Mouse (Mus musculus): ENCODE results near the gene Tyw3. TPM values are rescaled to one million over a fixed set of nuclear protein-coding genes. Genes with fewer than 3 reads are reported as not detected.

Tyw3 gene
- polyA plus RNA-seq, 1 experiment = 3.9 TPM

DNA sequence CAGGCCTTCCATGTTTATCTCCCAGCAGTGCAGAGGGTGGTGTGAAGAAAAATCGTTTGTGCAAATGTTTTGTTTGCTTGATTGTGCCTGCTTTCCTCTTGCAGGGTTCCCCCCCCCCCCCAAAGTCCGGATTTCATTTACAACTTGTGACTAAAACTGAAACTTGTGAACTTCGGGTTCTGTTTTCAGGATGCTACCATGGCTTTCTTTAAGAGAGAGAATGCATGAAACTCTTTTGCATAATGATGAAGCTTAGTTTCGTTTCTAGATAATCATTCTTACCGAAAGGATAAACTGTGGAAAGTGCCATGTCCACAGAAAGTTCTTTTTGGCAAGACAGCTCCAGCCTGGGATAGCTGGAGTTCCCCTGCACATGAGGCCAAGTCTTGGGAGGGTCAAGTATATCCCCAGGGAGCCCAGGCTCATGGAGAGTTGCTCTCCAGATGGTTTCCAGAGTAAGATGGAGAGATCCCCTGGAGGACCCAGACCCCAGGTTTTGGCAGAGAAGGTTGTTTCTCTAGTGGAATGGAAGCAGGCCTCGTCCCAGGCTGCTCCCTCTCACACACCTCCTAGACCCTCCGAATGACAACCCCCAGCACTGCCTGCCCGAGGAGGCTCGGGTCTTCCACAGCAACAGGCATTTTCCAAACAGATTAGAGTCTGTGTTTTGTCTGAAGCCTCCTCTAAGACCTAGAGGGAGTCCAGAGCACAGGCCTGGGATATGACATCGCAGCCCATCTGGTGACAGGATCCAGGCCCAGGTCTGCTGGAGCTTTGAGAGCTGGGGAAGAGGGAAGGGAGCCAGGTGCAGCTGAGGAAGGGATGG lies 56.6 kb downstream of the Tyw3 start:
- Histone ChIP-seq H3K4me1 (ENCODE audit: control insufficient read depth, insufficient read depth, low read length) (no peaks in the 10 kb centered on the region), H3K27ac (ENCODE audit: insufficient read depth, low read depth, low read length) (no peak overlapping the region)
- no peak for TF ChIP-seq CTCF (IDR thresholded peaks at IDR 0.05; ENCODE audit: low read depth, low read length)
- TF ChIP-seq POLR2A (IDR thresholded peaks at IDR 0.05; ENCODE audit: borderline replicate concordance, low read depth, low read length) = no peak

DNA sequence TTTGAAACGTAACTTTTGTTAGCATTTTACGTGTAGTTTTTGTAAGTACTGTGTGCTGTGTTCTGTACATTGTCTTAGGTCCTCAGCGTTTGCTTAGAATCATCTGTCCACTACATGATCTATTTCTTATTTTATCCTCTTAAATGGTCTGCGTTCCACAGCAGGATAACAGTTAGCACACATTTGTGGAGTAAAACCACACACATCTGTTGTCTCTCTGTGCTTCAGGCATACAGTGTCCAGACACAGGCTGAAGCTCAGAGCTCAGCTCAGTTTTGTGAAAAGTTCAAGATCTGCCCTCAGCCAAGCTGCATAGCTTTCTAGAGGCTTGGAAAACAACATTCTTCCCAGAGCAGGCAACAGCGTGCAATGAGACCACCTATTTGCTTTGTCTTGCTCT lies 60.8 kb downstream of the Tyw3 start:
- H3K4me3 ChIP-seq (ENCODE audit: insufficient read depth, low read length) = no peak overlapping the region
- no peaks in the 10 kb centered on the region for H3K4me1 ChIP-seq (ENCODE audit: control insufficient read depth, insufficient read depth, low read length)
- no peak overlapping the region for H3K27ac ChIP-seq (ENCODE audit: insufficient read depth, low read depth, low read length)
- TF ChIP-seq CTCF (IDR thresholded peaks at IDR 0.05; ENCODE audit: low read depth, low read length) = no peak
- no peak for TF ChIP-seq POLR2A (IDR thresholded peaks at IDR 0.05; ENCODE audit: borderline replicate concordance, low read depth, low read length)

More for the DNA sequence above, 56.6 kb downstream of the Tyw3 start:
- no peak overlapping the region for H3K4me3 ChIP-seq (ENCODE audit: insufficient read depth, low read length)

GRCm38 (mm10) chr3:154533246-154533645 lies 63.7 kb downstream of the Tyw3 start:
- Histone ChIP-seq H3K27ac (ENCODE audit: insufficient read depth, low read depth, low read length) (no peak overlapping the region), H3K4me1 (ENCODE audit: control insufficient read depth, insufficient read depth, low read length) (no peaks in the 10 kb centered on the region), H3K4me3 (ENCODE audit: insufficient read depth, low read length) (no peak overlapping the region)
- TF ChIP-seq POLR2A (IDR thresholded peaks at IDR 0.05; ENCODE audit: borderline replicate concordance, low read depth, low read length) (no peak), CTCF (IDR thresholded peaks at IDR 0.05; ENCODE audit: low read depth, low read length) (no peak)

DNA sequence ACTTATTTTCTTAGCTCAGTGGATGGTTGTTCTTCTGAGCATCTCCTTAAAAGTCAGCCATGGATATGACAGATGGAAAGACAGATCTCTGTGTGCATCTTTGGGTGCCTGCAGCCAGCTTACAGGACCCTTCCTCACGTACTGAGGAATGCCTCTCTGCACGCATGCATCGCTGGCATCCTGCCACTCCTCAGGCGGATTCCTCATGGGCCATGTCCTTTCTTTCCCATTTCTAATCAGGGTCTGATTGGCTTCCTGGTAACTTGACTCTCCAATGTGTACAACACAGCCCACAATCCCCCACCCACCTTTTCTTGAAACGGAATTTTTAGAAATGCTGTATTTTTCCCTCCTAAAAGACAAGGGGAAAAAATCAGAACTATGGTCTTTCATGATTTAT lies 67.9 kb downstream of the Tyw3 start:
- Histone ChIP-seq H3K4me1 (ENCODE audit: control insufficient read depth, insufficient read depth, low read length) (no peaks in the 10 kb centered on the region), H3K27ac (ENCODE audit: insufficient read depth, low read depth, low read length) (no peak overlapping the region), H3K4me3 (ENCODE audit: insufficient read depth, low read length) (no peak overlapping the region)
- TF ChIP-seq CTCF (IDR thresholded peaks at IDR 0.05; ENCODE audit: low read depth, low read length) = no peak
- no peak for TF ChIP-seq POLR2A (IDR thresholded peaks at IDR 0.05; ENCODE audit: borderline replicate concordance, low read depth, low read length)

DNA sequence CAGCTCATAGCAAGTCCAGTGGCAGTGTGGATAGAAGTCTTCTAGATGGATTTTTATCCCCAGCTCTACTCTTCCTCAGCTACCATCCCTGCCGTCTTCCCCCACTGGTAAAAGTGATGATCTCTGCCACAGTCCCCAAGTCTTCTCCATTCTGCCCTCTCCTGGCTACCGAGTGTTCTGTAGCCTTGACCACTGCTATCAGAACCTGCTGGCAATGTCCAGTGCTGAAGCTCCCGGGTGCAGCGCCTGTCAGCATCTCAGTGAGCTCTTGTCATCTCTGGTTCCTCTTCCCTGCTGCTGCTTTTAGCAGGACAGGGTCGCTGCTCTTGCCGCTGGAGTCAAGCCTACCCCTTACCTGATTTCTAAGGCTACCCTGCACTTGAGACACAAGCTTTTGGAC lies 70.3 kb downstream of the Tyw3 start:
- TF ChIP-seq CTCF (IDR thresholded peaks at IDR 0.05; ENCODE audit: low read depth, low read length) = no peak
- TF ChIP-seq POLR2A (IDR thresholded peaks at IDR 0.05; ENCODE audit: borderline replicate concordance, low read depth, low read length) = no peak
- Histone ChIP-seq H3K4me1 (ENCODE audit: control insufficient read depth, insufficient read depth, low read length) (no peaks in the 10 kb centered on the region), H3K4me3 (ENCODE audit: insufficient read depth, low read length) (no peak overlapping the region), H3K27ac (ENCODE audit: insufficient read depth, low read depth, low read length) (no peak overlapping the region)

Other genes with a start within 250 kb of the Tyw3 start
- gene Cryz, start 393 bp downstream of the Tyw3 start, polyA plus RNA-seq (2012; ENCODE audit: insufficient read depth, insufficient read length, missing spikeins) = 6.5 and 11.8 TPM in 2 replicates
- gene Erich3, start 66.8 kb upstream of the Tyw3 start, polyA plus RNA-seq (2012; ENCODE audit: insufficient read depth, insufficient read length, missing spikeins) = not detected in 2 replicates

Measured in bone marrow macrophage, adult 2 months (primary cell).